ENCODE assay signal across 10 mouse cellular contexts in genomic region chr14:25599934-25600333, GRCm38 (mm10).
DNase-seq lines count a peak whose midpoint lies in the region; ATAC-seq and TF ChIP-seq lines count a peak whose summit lies in the region.
"Had no signal": no experiment of that assay in that cellular context is flagged by ENCODE, and none has a peak within 500 bp of the region (broad histone marks: within the 10 kb centered on the region; RNA-seq: fewer than 3 reads in every experiment).

No protein-coding gene starts in this region.

- no peak for DNase-seq in heart, postnatal 36 days
- no peak for DNase-seq in spleen, adult 2 months (ENCODE audit: low read depth in 1 of 2, low spot score in 2 of 2)
- DNase-seq in spleen, adult 18-20 months = no peak
- no peak for DNase-seq in stomach, postnatal 0 days (ENCODE audit: low spot score)
- no peak for DNase-seq in embryo, embryonic 10 days (ENCODE audit: low spot score)
- DNase-seq in layer of hippocampus, adult 2 months (ENCODE audit: low spot score in 2 of 2) = no peak
- DNase-seq: right cerebral cortex, postnatal 25 days had no signal

- no peaks in the 10 kb centered on the region for H3K27me3 ChIP-seq in heart, embryonic 13.5 days (replicated peaks)
- no peaks in the 10 kb centered on the region for H3K27me3 ChIP-seq in spleen, adult 2 months (ENCODE audit: control insufficient read depth, insufficient read depth, low read length)
- H3K27me3 ChIP-seq in embryonic facial prominence, embryonic 12.5 days = no peaks in the 10 kb centered on the region
- no peaks in the 10 kb centered on the region for H3K27me3 ChIP-seq in stomach, postnatal 0 days (ENCODE audit: control insufficient read depth, insufficient read depth, low read length)

- 58% methylated on average over 12 of the region's 12 CpGs for WGBS in heart, embryonic 13.5 days
- 69% methylated on average over 12 of the region's 12 CpGs for WGBS in spleen, adult 2 months
- WGBS in embryonic facial prominence, embryonic 12.5 days = 76% methylated on average over 12 of the region's 12 CpGs
- 56% methylated on average over 12 of the region's 12 CpGs for WGBS in stomach, postnatal 0 days

- H3K4me2 ChIP-seq in heart, embryonic 13.5 days = no peak overlapping the region
- no peak overlapping the region for H3K4me2 ChIP-seq in embryonic facial prominence, embryonic 12.5 days (replicated peaks)
- H3K4me2 ChIP-seq in stomach, postnatal 0 days (replicated peaks; ENCODE audit: low read depth) = no peak overlapping the region

- peak overlapping the region; percentile 10; the same call in 1 of the 2 replicates for H3K27ac ChIP-seq in heart, embryonic 13.5 days (replicated peaks)
- H3K27ac ChIP-seq in spleen, adult 2 months (ENCODE audit: insufficient read depth, low read length) = peak overlapping the region; percentile 28; the same call in 1 of the 2 replicates
- H3K27ac ChIP-seq in embryonic facial prominence, embryonic 12.5 days = peak overlapping the region; percentile 55; the same call in 1 of the 2 replicates
- H3K27ac ChIP-seq in stomach, postnatal 0 days (replicated peaks) = peak overlapping the region; percentile 81
- no peak overlapping the region for H3K27ac ChIP-seq in layer of hippocampus, adult 2 months
- H3K27ac ChIP-seq: kidney, postnatal 0 days had no signal

- no peak overlapping the region for H3K4me3 ChIP-seq in heart, embryonic 13.5 days
- no peak overlapping the region for H3K4me3 ChIP-seq in spleen, adult 2 months (ENCODE audit: extremely low read depth, insufficient read depth, insufficient read length)
- H3K4me3 ChIP-seq in embryonic facial prominence, embryonic 12.5 days = no peak overlapping the region
- no peak overlapping the region for H3K4me3 ChIP-seq in stomach, postnatal 0 days (ENCODE audit: low read depth, low read length)
- H3K4me3 ChIP-seq in layer of hippocampus, adult 2 months = no peak overlapping the region

- no peaks in the 10 kb centered on the region for H3K9me3 ChIP-seq in heart, embryonic 13.5 days
- H3K9me3 ChIP-seq in embryonic facial prominence, embryonic 12.5 days = no peaks in the 10 kb centered on the region
- no peaks in the 10 kb centered on the region for H3K9me3 ChIP-seq in stomach, postnatal 0 days (ENCODE audit: control insufficient read depth, low read length)

- ATAC-seq in heart, embryonic 13.5 days (ENCODE audit: extremely low read depth, insufficient number of reproducible peaks, low FRiP score, low TSS enrichment) = no peak
- ATAC-seq in embryonic facial prominence, embryonic 12.5 days (ENCODE audit: insufficient number of reproducible peaks, insufficient read depth, low FRiP score, low TSS enrichment) = no peak
- ATAC-seq in stomach, postnatal 0 days (ENCODE audit: low FRiP score, low TSS enrichment) = no peak

- peak; percentile 14 for TF ChIP-seq EP300 in stomach, postnatal 0 days (optimal IDR thresholded peaks at IDR 0.05)

- H3K4me1 ChIP-seq in heart, embryonic 13.5 days = peaks cover 57% of the 10 kb centered on the region
- peaks cover 5% of the 10 kb centered on the region; the same call in 1 of the 2 replicates for H3K4me1 ChIP-seq in spleen, adult 2 months (ENCODE audit: control insufficient read depth, insufficient read depth, insufficient read length)
- H3K4me1 ChIP-seq in embryonic facial prominence, embryonic 12.5 days = peaks cover 55% of the 10 kb centered on the region
- peaks cover 5% of the 10 kb centered on the region; the same call in 1 of the 2 replicates for H3K4me1 ChIP-seq in stomach, postnatal 0 days (replicated peaks; ENCODE audit: control insufficient read depth, insufficient read depth)

- no peak for TF ChIP-seq CTCF in spleen, adult 2 months (IDR thresholded peaks at IDR 0.05; ENCODE audit: extremely low read depth, insufficient read depth, insufficient read length, insufficient replicate concordance)
- 0 out of 2 replicates have a peak, but pooled peaks have one; percentile 12 for TF ChIP-seq CTCF in stomach, postnatal 0 days (IDR thresholded peaks at IDR 0.05; ENCODE audit: low read depth)
- no peak for TF ChIP-seq CTCF in layer of hippocampus, adult 2 months (conservative IDR thresholded peaks at IDR 0.05)

- no peak for TF ChIP-seq POLR2A in spleen, adult 2 months (IDR thresholded peaks at IDR 0.05; ENCODE audit: low read depth, low read length)

- intact Hi-C loops in heart, postnatal 36 days (cut with DNase I) = no loop called here

- peaks cover 37% of the 10 kb centered on the region for H3K36me3 ChIP-seq in heart, embryonic 13.5 days
- peaks cover 4% of the 10 kb centered on the region; the same call in 1 of the 2 replicates for H3K36me3 ChIP-seq in spleen, adult 2 months (ENCODE audit: control insufficient read depth, insufficient read depth, low read length)
- peaks cover 23% of the 10 kb centered on the region for H3K36me3 ChIP-seq in embryonic facial prominence, embryonic 12.5 days
- peaks cover 3% of the 10 kb centered on the region; the same call in 1 of the 2 replicates for H3K36me3 ChIP-seq in stomach, postnatal 0 days (ENCODE audit: control insufficient read depth, insufficient read depth, low read length)

- H3K9ac ChIP-seq in heart, embryonic 13.5 days = no peak overlapping the region
- no peak overlapping the region for H3K9ac ChIP-seq in embryonic facial prominence, embryonic 12.5 days
- H3K9ac ChIP-seq in stomach, postnatal 0 days (ENCODE audit: low read length) = no peak overlapping the region
